Mouse (Mus musculus) kidney, postnatal 36 days (tissue): ENCODE measurements at regions not wholly inside any gene's neighbourhood (a gene's known extent, or its start where the extent isn't known, plus 50 kb on each side); places are given as distances from the start of the nearest gene placed in this dataset.

Source experiments
- DNase-seq, 2 experiments: peaks; one replicate each; pipeline ENCODE4 v3.0.0; 2021 to 2022; ENCODE audit warnings: mixed read lengths in 2 of 2

GRCm38 (mm10) chr4:31727498-31728148 is 236.3 kb upstream of the Map3k7 start:
- no peak for DNase-seq

- DNase-seq, result no peak
Observed at GRCm38 (mm10) chr4:31728149-31728516, 235.8 kb upstream of the Map3k7 start.

DNA sequence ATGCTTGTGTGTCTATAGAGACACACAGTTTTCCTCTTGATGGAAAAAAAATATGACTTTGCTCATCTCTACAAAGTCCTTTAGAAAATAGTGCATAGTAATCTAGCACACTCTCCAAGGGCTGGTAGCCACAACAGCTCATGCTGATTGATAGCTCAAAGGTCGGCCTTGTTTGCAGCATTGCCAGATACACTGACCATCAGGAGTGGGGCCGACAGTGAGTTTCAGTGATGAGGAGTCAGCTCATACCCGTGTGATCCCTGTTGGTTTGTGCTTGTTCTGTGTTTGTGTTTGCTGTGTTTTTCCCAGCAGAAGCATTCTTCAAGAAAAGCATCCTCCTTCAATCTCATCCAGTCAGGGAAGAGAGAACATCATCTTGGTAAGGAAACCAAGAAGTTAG is 220.1 kb upstream of the Map3k7 start:
- DNase-seq, result no peak

DNA sequence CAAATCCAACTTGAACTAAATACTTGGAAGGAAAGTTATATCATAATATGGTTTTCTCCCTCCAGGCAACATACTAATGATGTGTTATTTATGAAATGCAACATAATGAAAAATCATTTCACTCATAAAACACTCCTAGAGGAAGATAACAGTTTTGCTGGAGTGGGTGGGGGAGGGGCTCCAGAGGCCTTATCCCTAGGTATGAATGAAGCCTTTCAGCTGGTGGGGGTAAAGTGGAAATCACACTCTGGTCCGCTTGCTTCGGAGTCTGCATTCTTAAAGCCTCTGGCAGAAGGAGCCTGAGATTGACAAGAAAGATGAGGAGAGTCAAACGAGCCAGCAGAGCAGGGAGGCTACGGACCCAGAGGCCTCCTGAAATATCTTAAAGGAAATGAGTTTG is 219.5 kb upstream of the Map3k7 start:
- no peak for DNase-seq

- no peak for DNase-seq
Observed at GRCm38 (mm10) chr4:31753677-31754312, 210.1 kb upstream of the Map3k7 start.

DNA sequence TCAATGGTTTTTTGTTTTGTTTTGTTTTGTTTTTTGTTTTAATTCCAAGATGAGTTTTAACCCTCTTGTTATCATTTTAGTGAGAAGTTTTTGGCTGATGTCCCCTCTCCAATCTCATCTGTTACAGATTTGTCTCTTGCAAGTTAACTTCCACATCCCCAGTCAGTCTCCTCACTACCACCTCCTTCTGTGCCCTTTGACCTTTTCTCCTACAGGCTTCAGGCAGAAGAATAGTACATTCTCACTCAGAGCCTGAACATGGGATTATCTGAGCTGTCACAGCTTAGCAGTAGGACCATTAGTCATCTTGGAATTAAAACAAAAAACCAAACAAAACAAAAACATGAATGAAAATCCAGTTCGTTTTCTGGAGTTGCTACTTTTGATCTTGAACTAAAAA is 206.8 kb upstream of the Map3k7 start:
- no peak for DNase-seq

- no peak for DNase-seq
Observed at GRCm38 (mm10) chr4:31760116-31760515, 203.8 kb upstream of the Map3k7 start.

DNA sequence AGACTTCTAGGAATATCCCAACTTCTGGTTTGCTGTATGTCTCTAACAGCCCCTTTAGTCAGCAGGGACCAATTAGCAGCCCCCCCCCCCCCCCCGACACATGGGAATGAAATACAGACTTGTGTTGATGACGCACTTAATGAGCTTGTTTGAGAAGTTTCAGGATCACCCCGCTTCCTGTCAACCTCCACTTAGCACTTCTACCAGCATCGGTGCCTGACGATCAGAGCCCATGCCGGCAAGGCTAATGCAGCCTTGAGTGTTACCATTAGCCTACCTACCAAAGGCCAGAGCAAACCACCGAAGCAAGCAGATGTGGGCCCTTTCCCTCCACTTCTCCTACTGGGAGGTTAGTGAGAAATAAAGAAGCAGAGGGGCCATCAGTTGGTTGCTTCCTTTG is 201.7 kb upstream of the Map3k7 start:
- DNase-seq, result no peak

DNA sequence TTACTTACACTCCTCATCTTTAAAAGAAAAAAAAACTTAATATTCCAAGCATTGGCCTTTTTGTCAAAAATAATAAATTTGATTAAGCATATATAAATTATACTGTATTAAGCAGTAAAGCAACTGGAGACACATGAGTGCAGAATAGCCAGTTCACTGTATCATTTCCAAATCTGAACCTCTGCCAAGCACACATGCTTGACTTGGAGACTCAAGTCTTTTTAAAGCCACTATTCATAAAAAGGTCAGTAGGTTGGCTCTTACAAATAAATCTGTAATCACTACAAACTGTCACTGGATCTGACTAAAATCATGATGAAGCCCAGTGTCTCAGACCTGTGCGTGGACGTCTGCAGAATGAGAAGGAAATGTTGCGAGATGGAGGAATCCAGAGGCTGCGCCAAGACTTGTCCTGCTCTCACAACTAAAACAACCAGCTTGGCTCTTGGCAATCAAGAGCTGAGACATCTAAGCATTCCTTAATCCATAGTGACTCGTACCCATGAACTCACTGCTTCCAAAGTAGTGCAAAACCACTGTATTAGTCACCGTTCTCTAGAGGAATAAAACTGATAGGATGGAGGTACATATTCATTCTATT is 195.8 kb upstream of the Map3k7 start:
- peak in 1 of 2 experiments; percentile 4 for DNase-seq

- no peak for DNase-seq
Observed at GRCm38 (mm10) chr4:31769325-31769724, 194.6 kb upstream of the Map3k7 start.

DNA sequence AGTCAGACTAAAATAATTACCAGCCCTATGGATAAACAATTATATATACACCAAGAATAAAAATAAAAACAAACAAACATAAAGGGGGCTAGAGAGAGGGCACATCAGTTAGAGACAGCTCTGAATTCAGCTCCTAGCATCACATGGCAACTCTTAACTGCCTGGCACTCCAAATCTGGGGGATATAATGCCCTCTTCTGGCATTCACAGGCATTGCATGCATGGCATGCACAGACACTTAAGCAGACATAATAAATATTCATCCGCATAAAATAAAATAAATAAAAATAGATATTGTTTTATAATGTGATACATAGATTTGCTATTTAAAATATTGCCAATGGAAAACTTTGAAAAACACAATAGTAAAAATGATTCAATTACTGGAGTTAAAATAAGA is 177.6 kb upstream of the Map3k7 start:
- no peak for DNase-seq

DNA sequence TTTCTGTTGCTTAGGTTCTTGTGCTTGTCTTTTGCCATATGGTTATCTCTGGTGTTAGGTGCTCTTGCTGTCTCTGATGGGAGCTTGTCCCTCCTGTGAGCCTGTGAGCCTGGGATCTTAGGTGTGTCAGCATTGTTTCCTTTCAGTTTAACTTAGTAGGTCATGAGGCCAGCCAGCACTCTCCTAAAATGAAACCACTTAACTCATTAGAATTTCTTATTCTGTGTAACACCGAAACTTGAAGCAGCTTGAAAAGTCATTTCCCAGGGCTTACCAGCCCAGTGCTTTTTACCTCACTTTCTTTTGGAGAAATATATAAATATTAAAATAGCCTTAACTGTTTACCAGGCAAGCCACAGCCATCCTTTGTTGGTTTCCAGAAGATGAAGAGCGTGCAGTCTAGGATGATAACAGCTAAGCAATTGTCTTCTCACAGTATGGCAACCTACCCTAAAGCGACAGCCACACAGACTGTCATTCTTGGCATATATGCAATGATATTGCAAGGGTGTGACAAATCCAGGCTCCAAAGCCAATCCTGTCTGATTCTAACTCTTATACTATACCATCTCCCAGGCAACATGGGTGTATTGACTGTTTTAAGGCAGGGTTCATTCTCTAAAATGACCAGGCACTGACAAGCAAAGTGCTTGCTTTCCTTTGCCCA is 146.2 kb upstream of the Map3k7 start:
- no peak for DNase-seq

DNA sequence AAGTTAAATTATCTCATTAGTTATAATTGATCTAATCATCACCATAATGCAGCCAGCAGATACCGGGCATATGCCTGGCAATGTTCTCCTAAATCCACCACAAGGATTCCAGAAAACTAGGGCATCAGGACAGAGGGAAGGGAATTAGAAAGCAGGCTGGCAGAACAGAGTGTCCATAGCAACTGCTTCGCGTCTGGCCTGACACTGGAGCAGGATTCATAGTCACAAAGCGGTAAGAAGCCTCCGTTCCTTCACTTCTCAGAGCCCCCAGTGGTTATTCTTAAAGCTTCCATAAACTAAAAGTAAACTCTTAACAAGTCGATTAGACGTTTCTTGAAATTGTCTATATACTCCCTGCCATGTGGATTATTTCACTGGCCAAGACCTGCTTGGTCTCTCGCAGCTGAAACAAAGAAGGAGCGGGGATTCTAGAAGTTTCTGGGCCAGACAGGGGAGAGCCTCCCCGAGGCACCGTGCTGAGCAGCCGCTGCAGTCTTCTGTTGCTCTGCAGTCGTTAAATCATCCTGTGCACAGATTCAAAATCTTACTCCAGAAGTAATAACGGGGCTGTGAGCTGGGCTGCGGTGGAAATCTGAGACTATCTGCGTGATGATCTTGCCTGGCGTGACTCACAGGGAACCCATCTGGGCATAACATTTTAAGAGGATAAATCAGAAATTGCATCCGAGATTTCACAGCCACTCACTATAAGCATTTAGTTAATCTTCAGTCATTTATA is 144.2 kb upstream of the Map3k7 start:
- DNase-seq, result no peak

- DNase-seq, result peak; percentile 43 to 58
Observed at GRCm38 (mm10) chr4:31823574-31824348, 140.1 kb upstream of the Map3k7 start.

DNA sequence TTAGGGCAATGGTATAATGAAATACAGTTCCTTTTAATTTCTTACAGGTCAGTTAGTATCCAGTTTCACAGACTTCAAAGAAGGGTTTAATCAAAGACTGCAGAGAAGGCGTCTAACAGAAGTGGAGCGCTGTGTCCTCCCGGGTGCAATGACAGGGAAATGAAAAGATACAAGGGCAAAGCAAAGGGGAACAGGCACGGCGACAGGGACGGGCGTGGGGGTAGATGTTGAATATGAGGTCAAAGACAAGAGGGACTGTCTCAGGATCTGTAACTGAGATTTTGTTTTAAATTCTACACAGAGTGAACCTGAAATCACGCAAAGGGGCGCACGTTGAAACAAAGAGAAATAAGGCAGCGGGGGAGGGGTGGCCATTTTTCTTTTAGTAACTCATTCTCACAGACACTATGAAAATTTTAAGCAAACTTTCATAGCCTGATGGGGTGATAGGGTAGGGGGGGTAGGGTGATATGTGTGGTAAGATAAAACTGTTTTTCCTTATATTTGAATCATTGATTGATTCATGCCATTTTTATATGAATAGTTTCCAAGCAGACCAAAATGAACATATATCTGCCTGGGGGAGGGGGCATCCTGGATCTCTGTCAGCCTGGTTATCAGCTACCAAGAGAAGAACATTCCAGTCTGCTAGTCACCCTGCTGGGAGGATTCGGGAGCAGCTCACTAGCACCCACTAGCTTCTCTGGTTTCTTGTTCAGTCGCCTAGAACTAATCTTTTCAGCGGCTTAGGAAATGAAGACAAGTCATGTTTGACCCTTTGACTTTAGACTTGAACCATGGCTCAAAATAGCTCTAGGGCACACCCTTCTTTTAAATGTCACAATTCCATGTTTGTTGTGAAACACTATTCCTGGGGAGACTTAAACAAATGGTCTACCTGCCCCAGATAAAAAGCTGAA is 139.1 kb upstream of the Map3k7 start:
- DNase-seq, result peak; percentile 38 to 42

DNA sequence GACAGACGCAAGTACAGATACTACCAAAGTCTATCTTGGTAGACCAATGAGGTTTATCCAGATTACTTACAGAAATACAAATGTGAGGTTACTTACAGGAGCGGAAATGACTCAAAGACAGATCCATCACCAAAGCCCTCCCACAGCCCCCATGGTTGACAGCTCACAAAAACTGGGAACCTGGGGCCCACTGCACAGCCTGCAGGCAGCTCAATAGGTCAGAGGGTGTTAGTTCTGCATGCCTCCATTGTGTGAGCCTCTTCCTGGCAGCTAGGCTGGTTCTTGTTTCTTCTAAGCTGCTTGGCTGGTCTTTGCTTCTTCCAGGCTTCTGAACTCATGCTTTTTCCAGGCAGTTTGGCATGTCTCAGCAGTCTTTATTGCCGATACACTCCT is 138.5 kb upstream of the Map3k7 start:
- DNase-seq, result no peak

- DNase-seq, result peak in 1 of 2 experiments; percentile 47
Observed at GRCm38 (mm10) chr4:31826661-31827060, 137.2 kb upstream of the Map3k7 start.

DNA sequence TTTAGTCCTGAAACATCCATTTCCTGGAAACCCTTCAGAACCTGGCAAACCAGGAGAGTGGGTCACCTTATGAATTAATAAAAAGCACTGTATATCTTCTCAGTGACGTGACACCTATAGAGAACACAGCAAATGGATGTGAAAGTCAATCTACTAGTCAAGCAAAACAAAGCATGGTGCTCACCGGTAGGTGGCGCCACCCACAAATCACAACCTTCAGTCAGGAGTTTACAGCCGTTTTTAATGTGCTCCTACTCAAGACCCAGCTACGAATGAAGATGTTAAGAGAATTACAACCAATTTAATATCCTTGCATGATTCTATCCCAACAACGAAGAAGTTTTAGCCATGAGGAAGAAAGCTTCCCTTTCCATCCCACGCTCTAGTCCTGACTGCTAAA is 136.6 kb upstream of the Map3k7 start:
- DNase-seq, result peak in 1 of 2 experiments; percentile 63

- DNase-seq, result peak in 1 of 2 experiments; percentile 9
Observed at GRCm38 (mm10) chr4:31830241-31830640, 133.7 kb upstream of the Map3k7 start.

GRCm38 (mm10) chr4:31831469-31831868 is 132.4 kb upstream of the Map3k7 start:
- DNase-seq, result no peak

DNA sequence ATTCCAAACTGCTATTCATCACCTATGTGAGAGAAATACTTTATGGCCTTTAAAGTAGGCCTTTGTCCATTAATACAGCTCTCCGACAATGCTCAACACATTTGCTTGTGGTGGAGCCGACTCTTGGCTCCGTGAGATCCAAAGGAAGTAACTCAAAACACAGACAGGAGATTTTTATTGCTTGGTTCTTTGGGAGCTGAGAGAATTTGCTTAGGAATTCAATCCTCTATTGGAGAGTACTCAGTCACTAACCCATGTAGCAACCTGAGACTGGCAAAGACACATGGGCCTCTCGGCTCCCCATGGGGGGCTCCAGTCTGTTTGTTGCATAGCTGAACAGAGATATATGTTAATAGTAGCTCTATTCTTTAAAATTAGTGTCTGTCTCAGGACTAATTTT is 130.1 kb upstream of the Map3k7 start:
- no peak for DNase-seq
